Mouse (Mus musculus) kidney, adult 2 months (tissue): ENCODE results near the gene Nfia. TPM values are rescaled to one million over a fixed set of nuclear protein-coding genes. Genes with fewer than 3 reads are reported as not detected.

Experiments used
- DNase-seq: peaks from one replicate; pipeline ENCODE4 v3.0.0; 2021
- H3K27ac ChIP-seq: fragments of 200-500 bp; 2 replicates; pipeline ENCODE4 v1.5.1; 2012; ENCODE audit warnings: low read depth, low read length, control low read depth, inconsistent platforms; ENCODE audit not compliant: insufficient read depth
- H3K27me3 ChIP-seq: fragments of 200-500 bp; replicated peaks from 2 replicates; pipeline ENCODE4 v1.6.1; 2012; ENCODE audit warnings: mild to moderate bottlenecking, moderate library complexity, low read length, inconsistent platforms; ENCODE audit not compliant: control insufficient read depth, insufficient read depth
- H3K36me3 ChIP-seq: fragments of 200-500 bp; 2 replicates; pipeline ENCODE4 v1.6.1; 2012; ENCODE audit warnings: mild to moderate bottlenecking, moderate library complexity, low read length, inconsistent platforms; ENCODE audit not compliant: control insufficient read depth, insufficient read depth
- H3K4me1 ChIP-seq: fragments of 200-500 bp; 2 replicates; pipeline ENCODE4 v1.6.1; 2011; ENCODE audit warnings: low read length; ENCODE audit not compliant: control insufficient read depth, insufficient read depth
- H3K4me3 ChIP-seq: fragments of 200-500 bp; 2 replicates; pipeline ENCODE4 v1.5.1; 2011; ENCODE audit warnings: mild to moderate bottlenecking, low read depth, low read length, control low read depth; ENCODE audit not compliant: insufficient read depth
- CTCF ChIP-seq: fragments of 200-500 bp; conservative IDR thresholded peaks from 2 replicates; pipeline ENCODE4 v1.5.1; 2011; ENCODE audit warnings: low read depth, mild to moderate bottlenecking, control low read depth, low read length, moderate library complexity, mixed read lengths; ENCODE audit not compliant: insufficient read depth, insufficient read length
- POLR2A ChIP-seq: fragments of 200-500 bp; IDR thresholded peaks from one replicate; pipeline ENCODE4 v1.6.1; 2011; ENCODE audit warnings: low read depth, low read length, control low read depth
- WGBS: fragments of 180-500 bp; shearing (Covaris S2); methylation state at CpG from one replicate; pipeline ENCODE4 v1.1.7; 2018; 5-methylcytosine and 5-hydroxymethylcytosine counted together
- polyA plus RNA-seq: library from polyadenylated mRNA; depleted of rRNA; stranded (reverse); fragments of >200 nt; gene quantifications from 2 replicates; pipeline ENCODE4 v1.2.3, GENCODE M21; 2012

Nfia gene
- polyA plus RNA-seq, 1 experiment = 46.5 TPM

DNA sequence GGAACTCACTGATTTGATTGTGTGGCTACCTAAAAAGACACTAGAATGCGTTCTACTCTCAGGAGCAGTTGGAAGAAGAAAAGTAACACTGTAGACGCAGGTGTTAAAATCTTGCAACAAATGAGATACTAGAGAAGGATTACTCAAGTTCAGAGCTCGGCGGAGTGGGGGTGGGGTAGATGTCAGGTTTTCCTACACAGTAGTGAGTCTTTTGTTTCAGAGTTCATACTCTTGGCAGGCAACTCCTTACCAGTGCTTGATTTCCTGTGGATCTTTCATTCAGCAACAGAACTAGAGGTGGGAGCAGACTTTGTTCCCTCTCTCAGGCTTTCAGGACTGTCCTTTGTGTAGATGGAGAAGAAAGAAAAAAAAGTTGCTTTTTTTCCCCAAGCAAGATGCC lies 51.9 kb downstream of the Nfia start:
- H3K4me3 ChIP-seq = no peak overlapping the region
- H3K36me3 ChIP-seq = no peaks in the 10 kb centered on the region
- TF ChIP-seq POLR2A (no peak), CTCF (no peak)
- DNase-seq = peak; percentile 60
- H3K27me3 ChIP-seq = no peaks in the 10 kb centered on the region
- peaks cover 30% of the 10 kb centered on the region for H3K4me1 ChIP-seq
- H3K27ac ChIP-seq = peak overlapping the region; percentile 2
- WGBS = 60% methylated on average over 4 of the region's 4 CpGs

DNA sequence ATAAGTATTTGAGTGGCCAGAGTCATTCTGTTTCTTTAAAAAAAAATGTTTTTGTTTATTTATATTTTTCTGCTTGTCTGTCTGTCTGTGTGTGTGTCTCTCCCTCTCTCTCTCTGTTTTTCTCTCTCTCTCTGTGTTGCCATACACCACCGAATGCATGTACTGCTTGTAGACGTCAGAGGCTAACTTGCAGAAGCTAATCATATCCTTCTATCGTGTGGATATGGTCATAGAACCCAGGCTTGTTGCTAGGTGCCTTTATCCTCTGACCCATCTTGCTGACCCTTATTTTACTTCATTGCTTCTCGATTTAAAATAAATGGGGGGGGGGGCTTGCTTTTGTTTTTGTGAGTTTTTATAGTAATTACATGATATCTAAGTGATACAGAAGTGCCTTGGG lies 52.9 kb downstream of the Nfia start:
- WGBS = 82% methylated on average over 4 of the region's 4 CpGs
- TF ChIP-seq POLR2A = no peak
- no peak for TF ChIP-seq CTCF

GRCm38 (mm10) chr4:97825841-97826240 lies 53.3 kb downstream of the Nfia start:
- TF ChIP-seq POLR2A = no peak
- TF ChIP-seq CTCF = no peak
- H3K27me3 ChIP-seq = no peaks in the 10 kb centered on the region
- H3K4me3 ChIP-seq = no peak overlapping the region
- H3K4me1 ChIP-seq = peaks cover 21% of the 10 kb centered on the region
- no peak for DNase-seq
- H3K36me3 ChIP-seq = no peaks in the 10 kb centered on the region
- 85% methylated on average over 4 of the region's 4 CpGs for WGBS
- H3K27ac ChIP-seq = no peak overlapping the region

More for the DNA sequence above, 52.9 kb downstream of the Nfia start:
- Histone ChIP-seq H3K36me3 (no peaks in the 10 kb centered on the region), H3K27ac (no peak overlapping the region), H3K4me1 (peaks cover 26% of the 10 kb centered on the region), H3K4me3 (no peak overlapping the region), H3K27me3 (no peaks in the 10 kb centered on the region)
- no peak for DNase-seq

DNA sequence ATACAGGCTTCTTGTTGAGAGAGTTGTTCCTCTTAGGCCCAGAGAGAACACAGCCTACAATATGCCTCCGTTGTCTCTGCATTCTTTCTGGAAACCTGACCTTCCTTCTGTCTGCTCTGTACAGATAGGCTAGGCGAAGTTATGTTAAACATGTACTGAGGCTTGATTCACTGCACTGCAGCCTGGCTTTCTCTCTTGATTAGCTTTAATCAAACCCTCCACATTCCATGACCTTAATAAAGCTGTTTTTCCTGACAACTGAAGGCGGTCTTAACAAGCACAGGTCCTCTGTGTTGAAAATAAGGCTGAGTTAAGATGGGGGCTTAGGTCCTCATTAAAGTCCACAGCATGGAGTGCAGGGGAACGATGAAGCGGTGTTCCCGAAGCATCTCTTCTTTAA lies 54.6 kb downstream of the Nfia start:
- Histone ChIP-seq H3K4me1 (peaks cover 15% of the 10 kb centered on the region; the same call in 1 of the 2 replicates), H3K36me3 (no peaks in the 10 kb centered on the region), H3K27ac (no peak overlapping the region), H3K4me3 (no peak overlapping the region), H3K27me3 (no peaks in the 10 kb centered on the region)
- 80% methylated on average over 6 of the region's 6 CpGs for WGBS
- no peak for DNase-seq
- TF ChIP-seq CTCF (no peak), POLR2A (no peak)

- Histone ChIP-seq H3K27ac (no peak overlapping the region), H3K27me3 (no peaks in the 10 kb centered on the region), H3K4me1 (peaks cover 12% of the 10 kb centered on the region; the same call in 1 of the 2 replicates), H3K36me3 (no peaks in the 10 kb centered on the region), H3K4me3 (no peak overlapping the region)
- TF ChIP-seq CTCF (no peak), POLR2A (no peak)
- 40% methylated on average over 1 of the region's 1 CpGs for WGBS
- DNase-seq = no peak
Observed at GRCm38 (mm10) chr4:97828579-97828978, 56.0 kb downstream of the Nfia start.

DNA sequence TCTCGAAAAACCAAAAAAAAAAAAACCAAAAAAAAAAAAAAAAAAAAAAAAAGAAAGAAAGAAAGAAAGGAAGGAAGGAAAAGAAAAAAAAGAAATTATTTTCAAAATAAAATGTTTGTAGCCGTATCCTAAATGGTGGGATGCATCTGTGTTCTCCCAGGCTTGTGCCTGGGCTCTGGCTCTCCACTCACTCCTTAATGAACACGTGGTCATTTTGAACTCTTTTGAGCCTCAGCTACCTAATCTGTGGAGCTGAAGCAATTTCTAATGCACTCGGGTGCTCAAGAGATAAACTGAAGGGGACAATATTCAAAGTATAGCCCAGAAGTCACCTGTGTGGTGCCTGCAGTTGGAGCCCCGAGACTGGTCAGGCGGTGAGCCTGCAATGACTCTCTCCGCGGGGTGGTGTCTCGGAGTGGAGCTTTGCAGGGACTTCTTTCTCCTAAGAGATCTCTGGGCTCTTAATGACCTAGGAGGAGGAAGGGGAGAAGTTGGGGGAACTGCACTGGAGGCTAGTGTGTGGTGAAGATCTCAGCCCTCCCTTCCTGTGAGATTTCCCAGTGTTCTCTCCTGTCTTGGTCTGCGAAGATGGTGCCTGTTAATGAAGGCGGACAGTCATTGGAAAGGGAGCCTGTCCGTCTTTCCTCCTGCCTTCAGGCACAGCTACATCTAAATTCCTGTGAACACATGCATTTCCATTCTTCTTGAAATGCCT lies 57.0 kb downstream of the Nfia start:
- no peak for DNase-seq
- 97% methylated on average over 11 of the region's 12 CpGs for WGBS
- Histone ChIP-seq H3K27ac (no peak overlapping the region), H3K4me1 (peaks cover 7% of the 10 kb centered on the region; the same call in 1 of the 2 replicates), H3K4me3 (no peak overlapping the region), H3K36me3 (no peaks in the 10 kb centered on the region), H3K27me3 (no peaks in the 10 kb centered on the region)
- TF ChIP-seq POLR2A (no peak), CTCF (no peak)

- Histone ChIP-seq H3K4me1 (peaks cover 4% of the 10 kb centered on the region; the same call in 1 of the 2 replicates), H3K27me3 (no peaks in the 10 kb centered on the region), H3K36me3 (no peaks in the 10 kb centered on the region), H3K4me3 (no peak overlapping the region), H3K27ac (no peak overlapping the region)
- 87% methylated on average over 6 of the region's 6 CpGs for WGBS
- no peak for DNase-seq
- no peak for TF ChIP-seq POLR2A
- TF ChIP-seq CTCF = no peak
Observed at GRCm38 (mm10) chr4:97830051-97830853, 57.7 kb downstream of the Nfia start.
